Mouse (Mus musculus) frontal cortex, postnatal 14 days (tissue): ENCODE data around the gene Tsg101.
A peak's percentile ranks its signal among the peaks of the same experiment; 100 is the strongest.
"Not testable (repeated sequence)": the region's sequence is repeated elsewhere in the genome, so short reads cannot be mapped to it uniquely, and the experiment has no call there.

ENCODE experiments used
- DNase-seq, 2 experiments: peaks; one replicate each; pipeline ENCODE4 v3.0.0; 2022; ENCODE audit warnings: low spot score in 2 of 2

Gene Tsg101

GRCm38 (mm10) chr7:46919551-46920176 lies at the start of gene Tsg101:
Tsg101 (minus strand) TSS chr7:46919969.
- peak; percentile 78 to 86 for DNase-seq

- no peak for DNase-seq
Measured at GRCm38 (mm10) chr7:46964070-46964469, 44.3 kb upstream of the Tsg101 start.

GRCm38 (mm10) chr7:46962806-46963618 lies 43.2 kb upstream of the Tsg101 start:
- peak; percentile 34 to 65 for DNase-seq

- no peak for DNase-seq
Measured at GRCm38 (mm10) chr7:46962132-46962531, 42.4 kb upstream of the Tsg101 start.

GRCm38 (mm10) chr7:46960991-46961390 lies 41.2 kb upstream of the Tsg101 start:
- DNase-seq: no peak

- no peak for DNase-seq
Measured at GRCm38 (mm10) chr7:46958853-46959252, 39.1 kb upstream of the Tsg101 start.

GRCm38 (mm10) chr7:46957831-46958691 lies 38.3 kb upstream of the Tsg101 start, which contains the start of gene Uevld:
Uevld (minus strand) TSS chr7:46958527.
- peak; percentile 80 for DNase-seq

- DNase-seq: no peak
Measured at GRCm38 (mm10) chr7:46935847-46936246, 16.1 kb upstream of the Tsg101 start.

- no peak for DNase-seq
Measured at GRCm38 (mm10) chr7:46934788-46935187, 15.0 kb upstream of the Tsg101 start.

- no peak for DNase-seq
Measured at GRCm38 (mm10) chr7:46931370-46931769, 11.6 kb upstream of the Tsg101 start.

GRCm38 (mm10) chr7:46928291-46928690 lies 8.5 kb upstream of the Tsg101 start:
- DNase-seq: no peak

- no peak for DNase-seq
Measured at GRCm38 (mm10) chr7:46922075-46922474, 2.3 kb upstream of the Tsg101 start.

- no peak for DNase-seq
Measured at GRCm38 (mm10) chr7:46918678-46919371, 944 bp downstream of the Tsg101 start.

- DNase-seq: no peak
Measured at GRCm38 (mm10) chr7:46916376-46916775, 3.4 kb downstream of the Tsg101 start.

GRCm38 (mm10) chr7:46911250-46911649 lies 8.5 kb downstream of the Tsg101 start:
- no peak for DNase-seq

GRCm38 (mm10) chr7:46899343-46899742 lies 20.4 kb downstream of the Tsg101 start:
- DNase-seq: no peak

- no peak for DNase-seq
Measured at GRCm38 (mm10) chr7:46895511-46895910, 24.3 kb downstream of the Tsg101 start.

- no peak for DNase-seq
Measured at GRCm38 (mm10) chr7:46883304-46883703, 36.5 kb downstream of the Tsg101 start.

- not testable (repeated sequence) for DNase-seq
Measured at GRCm38 (mm10) chr7:46881941-46882340, 37.8 kb downstream of the Tsg101 start.

GRCm38 (mm10) chr7:46880992-46881391 lies 38.8 kb downstream of the Tsg101 start:
- DNase-seq: no peak

GRCm38 (mm10) chr7:46879851-46880250 lies 39.9 kb downstream of the Tsg101 start:
- no peak for DNase-seq

- no peak for DNase-seq
Measured at GRCm38 (mm10) chr7:46877255-46877654, 42.5 kb downstream of the Tsg101 start.
